Mouse (Mus musculus) cerebral cortex, adult 2 months (tissue): ENCODE results near the gene Foxs1.

Experiments
- WGBS: fragments of 180-500 bp; shearing (Covaris S2); methylation state at CpG from one replicate; pipeline ENCODE4 v1.1.7; 2018; 5-methylcytosine and 5-hydroxymethylcytosine counted together

The Foxs1 gene

GRCm38 (mm10) chr2:152928219-152928987 is 4.6 kb downstream of the Foxs1 start:
- WGBS, result 67% methylated on average over 14 of the region's 14 CpGs

GRCm38 (mm10) chr2:152927371-152927770 is 5.6 kb downstream of the Foxs1 start:
- 45% methylated on average over 5 of the region's 5 CpGs for WGBS

DNA sequence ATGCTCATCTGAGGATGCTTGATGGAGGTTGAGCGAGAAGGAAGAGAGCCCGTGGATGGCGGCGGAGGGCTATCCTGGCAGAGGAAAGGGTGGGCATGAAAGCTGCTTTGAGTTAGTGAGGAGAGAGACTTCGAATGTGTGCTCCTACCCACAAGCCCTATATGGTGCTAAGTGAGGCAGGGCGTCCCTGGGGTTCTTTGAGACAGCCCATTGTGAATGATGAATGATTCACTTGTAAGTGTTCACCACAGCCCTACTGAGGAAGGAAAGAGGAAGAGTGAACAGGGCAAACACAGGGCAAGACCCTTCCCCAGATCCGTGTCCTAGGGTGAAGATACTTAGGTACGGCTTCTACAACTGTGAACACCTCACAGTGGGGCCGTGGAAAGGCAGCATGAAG is 6.1 kb downstream of the Foxs1 start:
- WGBS, result 76% methylated on average over 9 of the region's 9 CpGs

DNA sequence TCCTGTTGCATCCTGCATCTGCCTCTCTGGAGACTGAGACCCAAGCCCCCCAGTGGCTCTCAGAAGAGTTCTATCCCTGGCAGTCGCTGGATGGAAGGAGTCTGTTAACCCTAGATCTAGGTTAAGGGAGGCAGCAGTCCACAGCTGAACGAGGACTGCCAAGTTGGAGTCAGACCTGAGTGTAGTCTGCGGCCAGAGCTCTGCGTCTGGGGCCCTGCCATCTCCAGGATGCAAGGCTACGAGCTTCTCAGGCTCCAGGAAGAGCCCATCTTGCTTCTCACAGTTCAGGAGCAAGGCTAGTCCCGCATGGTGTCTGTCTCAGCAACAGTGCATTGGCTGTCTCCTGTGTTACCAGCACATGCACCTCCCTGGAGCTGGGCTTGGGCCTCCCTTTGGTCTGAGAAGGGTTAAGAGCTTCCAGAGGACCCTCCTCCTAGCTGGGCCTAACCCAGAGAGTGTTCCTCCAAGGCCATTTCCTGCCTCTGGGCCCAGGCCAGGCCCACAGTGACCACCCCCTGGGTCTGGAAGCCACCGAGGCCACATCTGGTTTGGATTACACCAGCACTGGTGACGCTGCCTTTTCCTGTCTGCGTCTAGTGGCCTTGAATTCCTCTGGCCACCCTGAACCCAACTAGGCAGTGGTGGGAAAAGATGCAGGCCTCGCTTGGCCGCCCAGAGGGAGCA is 7.7 kb downstream of the Foxs1 start:
- 80% methylated on average over 11 of the region's 11 CpGs for WGBS

DNA sequence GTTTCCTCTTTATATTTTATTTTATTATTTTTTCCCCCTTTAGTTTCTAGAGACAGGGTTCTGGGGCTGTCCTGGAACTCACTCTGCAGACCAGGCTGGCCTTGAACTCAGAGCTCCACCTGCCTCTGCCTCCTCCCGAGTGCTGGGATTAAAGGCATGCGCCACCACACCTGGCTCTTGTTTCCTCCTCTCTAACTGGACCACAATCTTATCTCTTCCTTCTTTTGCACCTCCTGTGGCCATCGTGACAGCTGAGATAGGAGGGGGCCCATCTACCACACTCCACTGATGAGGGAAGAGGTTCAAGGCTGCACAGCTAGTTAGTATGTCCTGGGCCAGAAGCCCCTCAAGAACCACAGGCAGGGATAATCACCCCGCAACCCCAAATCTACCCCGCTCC is 8.5 kb downstream of the Foxs1 start:
- 93% methylated on average over 5 of the region's 5 CpGs for WGBS

- WGBS, result 75% methylated on average over 8 of the region's 8 CpGs
These were observed 8.9 kb downstream of the Foxs1 start for GRCm38 (mm10) chr2:152924128-152924527.

DNA sequence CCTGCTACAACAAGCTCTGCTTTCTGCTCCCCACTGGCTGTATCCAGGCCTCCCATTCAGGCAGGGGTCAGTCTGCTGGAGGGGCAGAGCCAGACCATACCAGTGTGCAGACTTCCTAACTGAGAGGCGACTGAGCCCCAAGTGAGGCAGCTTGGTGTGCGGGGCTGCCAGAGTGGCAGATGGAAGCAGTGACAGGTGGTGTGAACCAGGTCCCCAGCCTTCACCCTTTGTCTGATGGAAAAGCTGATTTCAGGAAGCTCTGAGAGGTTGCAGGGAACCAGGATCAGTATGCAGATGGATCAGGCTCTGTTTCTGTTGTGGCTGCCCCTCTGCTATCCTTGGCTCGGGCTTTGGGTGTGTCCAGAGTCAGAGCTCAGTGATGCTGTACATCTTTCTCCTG is 9.4 kb downstream of the Foxs1 start:
- 87% methylated on average over 3 of the region's 3 CpGs for WGBS

DNA sequence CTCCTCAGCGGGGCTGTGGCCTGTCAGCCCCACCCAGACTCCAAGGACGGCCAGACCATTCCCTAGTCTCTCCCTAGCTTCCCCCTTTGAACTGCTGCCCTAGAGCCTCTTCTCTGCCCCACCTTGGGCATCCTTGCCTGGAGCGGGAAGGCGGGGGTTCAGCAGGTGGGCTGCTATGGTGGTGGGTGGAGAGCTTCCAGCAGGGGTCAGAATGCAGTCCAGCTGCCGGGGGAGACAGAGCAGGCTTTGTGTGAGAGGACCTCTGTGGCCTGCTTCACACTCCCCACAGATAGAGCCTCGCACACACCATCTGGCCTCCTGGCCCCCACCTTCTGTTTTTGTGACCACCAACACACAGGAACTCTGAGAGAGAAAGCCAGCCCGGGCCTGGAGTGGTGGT is 10.6 kb downstream of the Foxs1 start:
- WGBS, result 68% methylated on average over 7 of the region's 7 CpGs

- 70% methylated on average over 9 of the region's 9 CpGs for WGBS
These were observed 15.3 kb downstream of the Foxs1 start for GRCm38 (mm10) chr2:152917671-152918070.

DNA sequence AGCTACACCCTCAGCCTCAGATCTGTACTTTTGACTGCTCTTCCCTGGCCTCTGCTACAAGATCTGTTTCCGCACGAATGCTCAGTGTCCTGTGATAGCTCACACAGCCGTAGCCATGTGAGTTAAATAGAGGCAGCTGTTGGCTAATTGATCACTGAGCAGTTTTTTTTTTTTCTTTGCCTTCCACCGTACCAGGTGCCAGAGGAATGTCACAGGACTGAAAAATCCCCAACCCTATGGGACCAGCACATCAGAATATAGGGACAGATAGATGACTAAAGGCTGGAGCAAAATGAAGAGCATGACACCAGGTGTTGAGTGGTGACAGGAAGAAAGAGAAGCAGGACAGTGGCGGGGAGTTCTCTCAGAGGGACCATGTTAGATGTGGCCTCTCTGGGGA is 16.9 kb downstream of the Foxs1 start:
- WGBS, result 78% methylated on average over 5 of the region's 5 CpGs

GRCm38 (mm10) chr2:152915453-152915852 is 17.6 kb downstream of the Foxs1 start:
- 77% methylated on average over 4 of the region's 4 CpGs for WGBS

GRCm38 (mm10) chr2:152914310-152915120 is 18.5 kb downstream of the Foxs1 start:
- WGBS, result 2% methylated on average over 18 of the region's 18 CpGs

DNA sequence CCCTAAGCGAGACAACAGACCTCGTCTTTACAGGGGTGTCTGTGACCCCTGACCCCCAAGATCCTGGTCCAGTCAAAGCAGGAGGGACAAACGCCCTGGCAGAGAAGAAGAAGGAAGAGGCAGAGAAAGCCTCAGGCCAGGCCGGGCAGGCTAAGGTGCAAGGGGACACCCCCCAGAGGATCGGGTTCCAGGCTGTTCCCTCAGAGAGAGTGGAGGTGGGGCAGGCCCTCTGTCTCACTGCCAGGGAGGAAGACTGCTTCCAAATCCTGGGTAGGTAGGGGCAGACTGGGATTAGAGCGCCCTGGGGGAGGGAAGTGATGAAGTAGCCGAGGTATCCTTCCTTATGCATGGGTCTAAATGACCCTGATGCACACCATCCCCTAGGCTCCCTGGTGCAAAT is 19.5 kb downstream of the Foxs1 start:
- WGBS, result 57% methylated on average over 7 of the region's 7 CpGs

- 31% methylated on average over 6 of the region's 6 CpGs for WGBS
These were observed 21.6 kb downstream of the Foxs1 start for GRCm38 (mm10) chr2:152911432-152911831.

- 37% methylated on average over 12 of the region's 12 CpGs for WGBS
These were observed 22.0 kb downstream of the Foxs1 start, which contains the start of gene Mylk2 for GRCm38 (mm10) chr2:152911031-152911430. TSS of gene Mylk2 (plus strand) at chr2:152911352.

GRCm38 (mm10) chr2:152909848-152910247 is 23.2 kb downstream of the Foxs1 start:
- WGBS, result 86% methylated on average over 6 of the region's 6 CpGs

- 57% methylated on average over 14 of the region's 14 CpGs for WGBS
These were observed 25.7 kb downstream of the Foxs1 start for GRCm38 (mm10) chr2:152907114-152907943.

- 60% methylated on average over 9 of the region's 9 CpGs for WGBS
These were observed 26.6 kb downstream of the Foxs1 start for GRCm38 (mm10) chr2:152906274-152907037.

DNA sequence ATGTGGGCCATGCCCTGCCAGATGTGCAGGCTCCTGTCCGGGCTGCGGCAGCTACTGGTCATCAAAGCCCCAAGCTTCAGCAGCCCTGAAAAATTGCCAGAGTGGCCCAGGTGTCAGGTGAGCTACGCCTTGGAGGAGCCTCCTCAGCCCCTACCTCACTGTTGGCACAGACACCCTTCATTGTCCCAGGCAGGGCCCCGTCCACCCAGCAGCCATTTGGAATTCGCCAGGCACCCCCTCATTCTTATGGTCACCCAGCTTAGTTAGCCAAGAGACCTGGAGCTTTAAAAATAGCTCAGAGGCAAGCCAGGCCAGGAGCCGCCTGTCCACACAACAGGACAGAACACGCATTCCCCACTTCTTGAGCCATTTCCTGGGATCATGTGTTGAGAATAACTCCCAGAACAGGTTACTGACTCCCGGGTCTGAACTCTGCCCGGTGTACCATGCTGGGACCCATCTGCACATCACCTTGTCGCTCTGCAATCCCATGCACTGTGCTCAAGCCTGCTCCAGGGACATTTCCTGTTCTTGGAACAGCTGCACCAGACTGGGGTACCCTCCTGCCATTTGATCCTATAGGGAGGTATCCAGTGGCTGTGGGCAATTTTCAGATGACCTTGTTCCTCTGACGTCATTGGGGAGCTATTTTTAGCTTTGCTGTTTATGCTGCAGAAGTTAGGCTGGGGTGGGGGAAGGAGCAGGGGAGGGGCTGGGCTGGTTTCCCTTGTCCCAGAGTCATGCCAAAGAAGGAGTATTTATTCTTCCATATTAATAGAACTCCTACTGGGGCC is 27.8 kb downstream of the Foxs1 start:
- 73% methylated on average over 11 of the region's 11 CpGs for WGBS

DNA sequence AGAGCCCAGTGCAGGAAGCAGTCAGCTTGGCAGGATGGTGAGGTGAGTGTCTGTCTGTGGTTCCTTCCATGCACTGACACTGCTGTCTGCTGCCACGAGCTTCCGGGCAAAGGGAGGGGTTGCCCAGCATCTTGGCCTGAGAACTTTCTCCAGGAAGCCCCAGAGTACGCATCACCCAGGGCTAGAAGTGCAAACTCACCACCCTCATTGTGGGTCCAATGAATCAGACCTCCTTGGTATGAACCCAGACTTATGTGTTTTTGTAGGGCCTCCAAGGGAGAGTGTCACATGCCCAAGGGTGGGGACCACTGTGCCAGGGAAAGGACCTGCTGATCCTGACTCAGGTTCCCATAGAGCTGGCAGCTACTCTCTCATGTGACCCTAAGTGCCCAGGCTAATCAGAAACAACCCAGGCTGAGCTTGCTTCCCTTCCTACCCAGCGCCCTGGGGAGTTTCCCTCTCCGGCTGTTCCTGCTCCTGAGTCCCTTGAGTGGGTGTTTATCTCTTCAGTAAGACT is 28.8 kb downstream of the Foxs1 start:
- 55% methylated on average over 5 of the region's 5 CpGs for WGBS
